Mouse (Mus musculus): Measurements from ENCODE around the gene Slc15a1.

DNA sequence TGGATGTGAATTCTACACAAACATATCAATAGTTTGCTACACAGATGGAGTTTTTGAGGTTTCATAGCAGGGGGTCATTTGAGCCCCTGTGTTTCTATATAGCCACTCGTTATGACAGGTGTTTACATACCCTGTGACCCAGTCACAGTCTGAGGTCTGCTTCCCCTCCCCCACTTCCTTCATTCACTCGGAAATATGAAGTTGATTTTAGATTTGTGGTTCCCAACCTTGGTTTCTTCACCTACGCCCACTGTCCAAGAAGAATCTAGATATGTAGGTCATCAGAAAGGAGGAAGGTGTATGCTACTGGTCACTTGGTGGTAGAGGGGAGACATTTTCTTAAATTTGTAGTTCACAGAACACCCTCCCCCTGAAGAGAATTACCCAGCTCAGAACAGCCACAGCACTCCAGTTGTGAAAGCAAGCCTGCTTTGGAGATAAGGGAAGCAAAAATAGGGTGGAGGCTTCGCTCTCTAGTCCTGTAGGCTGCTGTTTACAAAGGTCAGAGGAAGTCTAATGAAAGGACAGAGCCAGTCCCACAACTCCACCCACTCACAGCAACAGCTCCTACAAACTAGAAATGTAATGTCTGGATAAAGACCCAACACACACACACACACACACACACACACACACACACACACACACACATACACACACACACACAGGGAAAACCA lies 82.2 kb downstream of the Slc15a1 start:
- TF ChIP-seq CTCF (IDR thresholded peaks at IDR 0.05; ENCODE audit: control insufficient read depth, insufficient read depth, insufficient read length): no peak
- TF ChIP-seq MYOG (IDR thresholded peaks at IDR 0.05; ENCODE audit: control insufficient read depth, extremely low read depth, insufficient read length): no peak
- TF ChIP-seq FOSL1 (IDR thresholded peaks at IDR 0.05; ENCODE audit: insufficient read depth, low read length, poor library complexity, severe bottlenecking): no peak
- no peak for TF ChIP-seq USF1 (IDR thresholded peaks at IDR 0.05; ENCODE audit: low read depth)
- TF ChIP-seq MAX (IDR thresholded peaks at IDR 0.05): no peak
- TF ChIP-seq CEBPB (IDR thresholded peaks at IDR 0.05; ENCODE audit: low read depth): no peak
- no peak for TF ChIP-seq MYOD1 (IDR thresholded peaks at IDR 0.05; ENCODE audit: control insufficient read depth, insufficient read length, low read depth)

Measured in C2C12 (cell line).